Mouse (Mus musculus) heart, adult 2 months (tissue): ENCODE results near the gene Pitpnm1. TPM values are rescaled to one million over a fixed set of nuclear protein-coding genes. Genes with fewer than 3 reads are reported as not detected.
"Not testable (repeated sequence)": the region's sequence is repeated elsewhere in the genome, so short reads cannot be mapped to it uniquely, and the experiment has no call there.

Experiments used
- DNase-seq, 2 experiments: peaks; one replicate each; pipeline ENCODE4 v3.0.0; 2021
- H3K27ac ChIP-seq: fragments of 200-600 bp; 2 replicates; pipeline ENCODE4 v1.8.1; 2022
- H3K27me3 ChIP-seq: fragments of 200-500 bp; 2 replicates; pipeline ENCODE4 v1.6.1; 2012; ENCODE audit warnings: mild to moderate bottlenecking, low read length, inconsistent platforms, mixed read lengths; ENCODE audit not compliant: control insufficient read depth, insufficient read depth
- H3K36me3 ChIP-seq: fragments of 200-500 bp; 2 replicates; pipeline ENCODE4 v1.6.1; 2012; ENCODE audit warnings: low read length, inconsistent platforms; ENCODE audit not compliant: control insufficient read depth, insufficient read depth
- H3K4me1 ChIP-seq: fragments of 200-500 bp; 2 replicates; pipeline ENCODE4 v1.6.1; 2011; ENCODE audit warnings: low read length; ENCODE audit not compliant: control insufficient read depth, insufficient read depth
- H3K4me3 ChIP-seq: fragments of 200-600 bp; 2 replicates; pipeline ENCODE4 v1.8.1; 2022
- H3K79me2 ChIP-seq: fragments of 200-500 bp; replicated peaks from 2 replicates; pipeline ENCODE4 v1.6.1; 2012; ENCODE audit warnings: mild to moderate bottlenecking, inconsistent platforms, low read length, moderate library complexity, mixed read lengths; ENCODE audit not compliant: control insufficient read depth, insufficient read depth
- H3K9ac ChIP-seq: fragments of 200-500 bp; 2 replicates; pipeline ENCODE4 v1.6.1; 2012; ENCODE audit warnings: low read depth, mild to moderate bottlenecking, control low read depth, inconsistent platforms, low read length, mixed read lengths
- CTCF ChIP-seq: fragments of 200-600 bp; IDR thresholded peaks from 2 replicates; pipeline ENCODE4 v1.8.1; 2022; ENCODE audit warnings: antibody characterized with exemption, mild to moderate bottlenecking, moderate library complexity
- EP300 ChIP-seq: fragments of 200-500 bp; IDR thresholded peaks from 2 replicates; pipeline ENCODE4 v1.6.1; 2011; ENCODE audit warnings: low read depth, low read length, control low read depth; ENCODE audit not compliant: insufficient read depth
- POLR2A ChIP-seq: fragments of 200-500 bp; IDR thresholded peaks from 2 replicates; pipeline ENCODE4 v1.6.1; 2011; ENCODE audit warnings: mild to moderate bottlenecking, low read depth, low read length, control low read depth; ENCODE audit not compliant: insufficient read depth
- WGBS: fragments of 180-500 bp; shearing (Covaris S2); methylation state at CpG from one replicate; pipeline ENCODE4 v1.1.7; 2018; 5-methylcytosine and 5-hydroxymethylcytosine counted together
- intact Hi-C: fragments of 180-260 bp; cut with DNase I; formaldehyde crosslinking; loops from one replicate; pipeline ENCODE4 v1.15.1; 2025
- polyA plus RNA-seq: library from polyadenylated mRNA; depleted of rRNA; stranded (reverse); fragments of >200 nt; gene quantifications from 2 replicates; pipeline ENCODE4 v1.2.3, GENCODE M21; 2012
- total RNA-seq, 2 experiments: library from RNA; stranded (reverse); gene quantifications; 2 replicates each; pipeline ENCODE4 v1.2.3; 2021

The Pitpnm1 gene
- total and polyA plus RNA-seq, 3 experiments: 18.1 to 49.9 (median 19.9) TPM

GRCm38 (mm10) chr19:4066877-4067276 is 32.9 kb upstream of the Pitpnm1 start:
- intact Hi-C loops: no loop called here
- Histone ChIP-seq H3K36me3 (no peaks in the 10 kb centered on the region), H3K27ac (no peak overlapping the region), H3K9ac (no peak overlapping the region), H3K79me2 (no peaks in the 10 kb centered on the region), H3K27me3 (no peaks in the 10 kb centered on the region), H3K4me1 (no peaks in the 10 kb centered on the region; the same call in 1 of the 2 replicates), H3K4me3 (no peak overlapping the region)
- TF ChIP-seq EP300 (no peak), POLR2A (no peak), CTCF (no peak)
- no peak for DNase-seq

GRCm38 (mm10) chr19:4068242-4068641 is 31.6 kb upstream of the Pitpnm1 start:
- H3K4me1 ChIP-seq, H3K79me2 ChIP-seq, intact Hi-C loops, H3K27me3 ChIP-seq, H3K36me3 ChIP-seq, H3K27ac ChIP-seq, H3K9ac ChIP-seq, DNase-seq, H3K4me3 ChIP-seq: not testable (repeated sequence)
- WGBS: 92% methylated on average over 2 of the region's 2 CpGs

- Histone ChIP-seq H3K4me3 (no peak overlapping the region), H3K36me3 (no peaks in the 10 kb centered on the region), H3K79me2 (no peaks in the 10 kb centered on the region), H3K27me3 (no peaks in the 10 kb centered on the region), H3K4me1 (no peaks in the 10 kb centered on the region; the same call in 1 of the 2 replicates), H3K27ac (no peak overlapping the region), H3K9ac (no peak overlapping the region)
- WGBS: 81% methylated on average over 15 of the region's 15 CpGs
- no peak for DNase-seq
- intact Hi-C loops: no loop called here
- no peak for TF ChIP-seq POLR2A
- no peak for TF ChIP-seq CTCF
- no peak for TF ChIP-seq EP300
These were observed 30.9 kb upstream of the Pitpnm1 start for GRCm38 (mm10) chr19:4068717-4069410.

GRCm38 (mm10) chr19:4070311-4070710 is 29.5 kb upstream of the Pitpnm1 start:
- TF ChIP-seq EP300 (no peak), POLR2A (no peak), CTCF (no peak)
- H3K36me3 ChIP-seq: no peaks in the 10 kb centered on the region
- no peak overlapping the region for H3K4me3 ChIP-seq
- DNase-seq: no peak
- H3K9ac ChIP-seq: no peak overlapping the region
- H3K79me2 ChIP-seq: no peaks in the 10 kb centered on the region
- H3K4me1 ChIP-seq: no peaks in the 10 kb centered on the region; the same call in 1 of the 2 replicates
- intact Hi-C loops: no loop called here
- no peaks in the 10 kb centered on the region for H3K27me3 ChIP-seq
- H3K27ac ChIP-seq: no peak overlapping the region
- WGBS: 82% methylated on average over 15 of the region's 15 CpGs

GRCm38 (mm10) chr19:4070756-4071155 is 29.0 kb upstream of the Pitpnm1 start:
- no peaks in the 10 kb centered on the region for H3K36me3 ChIP-seq

GRCm38 (mm10) chr19:4071406-4071805 is 28.4 kb upstream of the Pitpnm1 start:
- no peak overlapping the region for H3K4me3 ChIP-seq
- no peak overlapping the region for H3K9ac ChIP-seq
- no peaks in the 10 kb centered on the region for H3K4me1 ChIP-seq
- WGBS: 92% methylated on average over 6 of the region's 6 CpGs
- intact Hi-C loops: no loop called here
- H3K27me3 ChIP-seq: no peaks in the 10 kb centered on the region
- DNase-seq: no peak
- H3K36me3 ChIP-seq: no peaks in the 10 kb centered on the region
- no peak for TF ChIP-seq CTCF
- H3K27ac ChIP-seq: no peak overlapping the region
- H3K79me2 ChIP-seq: no peaks in the 10 kb centered on the region

More at GRCm38 (mm10) chr19:4070756-4071155, 29.0 kb upstream of the Pitpnm1 start:
- no peak for DNase-seq
- Histone ChIP-seq H3K4me3 (no peak overlapping the region), H3K9ac (no peak overlapping the region), H3K27ac (no peak overlapping the region), H3K4me1 (no peaks in the 10 kb centered on the region; the same call in 1 of the 2 replicates), H3K79me2 (no peaks in the 10 kb centered on the region), H3K27me3 (no peaks in the 10 kb centered on the region)
- 74% methylated on average over 8 of the region's 8 CpGs for WGBS
- intact Hi-C loops: no loop called here
- TF ChIP-seq POLR2A (no peak), EP300 (no peak), CTCF (no peak)
